11 mouse cellular contexts compared by ENCODE assay signal in the genomic region with DNA sequence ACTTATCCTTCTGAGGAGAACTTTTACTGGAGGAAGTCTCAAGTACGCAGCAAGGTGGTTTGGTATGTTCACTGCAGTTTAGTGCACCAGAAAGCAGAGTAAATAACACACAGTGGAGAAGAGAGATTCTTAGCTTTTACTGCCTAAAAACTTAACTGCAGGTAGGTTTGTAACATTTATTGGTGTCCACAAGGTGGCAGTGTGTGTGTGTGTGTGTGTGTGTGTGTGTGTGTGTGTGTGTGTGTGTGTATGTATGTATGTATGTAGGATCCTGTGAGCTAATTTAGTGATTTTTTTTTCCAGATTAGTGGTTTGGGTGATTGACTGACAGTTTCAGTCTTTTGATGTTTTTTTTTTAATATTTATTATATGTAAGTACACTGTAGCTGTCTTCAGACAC. TPM values are rescaled to one million over a fixed set of nuclear protein-coding genes. Genes with fewer than 3 reads are reported as not detected.
DNase-seq lines count a peak whose midpoint lies in the region; ATAC-seq lines count a peak whose summit lies in the region.
"Had no signal": no experiment of that assay in that cellular context is flagged by ENCODE, and none has a peak within 500 bp of the region (broad histone marks: within the 10 kb centered on the region; RNA-seq: fewer than 3 reads in every experiment).

No protein-coding gene starts in this region.

- no peak for ATAC-seq in inflammation-experienced regulatory T-cells, adult 6 months

- peak; percentile 45 to 59 for DNase-seq in cerebellum, postnatal 10 days
- DNase-seq in cerebellum, adult 18-20 months = no peak
- peak; percentile 16 to 39 for DNase-seq in kidney, postnatal 36 days
- no peak for DNase-seq in kidney, adult 18-20 months
- DNase-seq in 3T3-L1 (ENCODE audit: low read depth, low spot score) (peak; percentile 24), ZHBTc4 (ENCODE audit: low read depth, low spot score) (peak; percentile 42)
- no peak for DNase-seq in testis, postnatal 10 days (ENCODE audit: low spot score)
- DNase-seq: heart, adult 11 months; right cerebral cortex, adult 18-20 months had no signal

RNA-seq across cellular contexts. Expression of a gene that starts 10.8 kb away (rescaled TPM):
- not detected for polyA plus RNA-seq in inflammation-experienced regulatory T-cells, adult 6 months (2017; shearing (Covaris generic))
- polyA plus RNA-seq: intestine, embryonic 14.5 days had no signal

RNA-seq across cellular contexts. Expression of a gene that starts 31.7 kb away (rescaled TPM):
- polyA plus RNA-seq in inflammation-experienced regulatory T-cells, adult 6 months (2017; shearing (Covaris generic)) = 10 to 100 TPM; 11.4 to 17.6 (median 15.3) TPM

RNA-seq across cellular contexts. Expression of a gene that starts 40.1 kb away (rescaled TPM):
- 100 to 1,000 TPM; 169 to 206 (median 171) TPM for polyA plus RNA-seq in inflammation-experienced regulatory T-cells, adult 6 months (2017; shearing (Covaris generic))

RNA-seq across cellular contexts. Expression of a gene that starts 40.8 kb away (rescaled TPM):
- 10 to 100 TPM; 29.1 to 38.2 (median 37.8) TPM for polyA plus RNA-seq in inflammation-experienced regulatory T-cells, adult 6 months (2017; shearing (Covaris generic))

Comparison
In these comparisons a context has a peak if more than half of its experiments do, and no peak if none do; other contexts are left out.
1. DNase-seq: peak in cerebellum, postnatal 10 days (2 of 2), kidney, postnatal 36 days (2 of 2), 3T3-L1 (single experiment) and ZHBTc4 (single experiment); none in cerebellum, adult 18-20 months (0 of 2), kidney, adult 18-20 months (single experiment) and testis, postnatal 10 days (single experiment).